Mouse (Mus musculus) G1E (cell line): Measurements from ENCODE around the gene Cbx6. TPM values are rescaled to one million over a fixed set of nuclear protein-coding genes. Genes with fewer than 3 reads are reported as not detected.
"Not testable (repeated sequence)": the region's sequence is repeated elsewhere in the genome, so short reads cannot be mapped to it uniquely, and the experiment has no call there.

Experiments
- ATAC-seq: 2 replicates; pipeline ENCODE4 v1.8.0; 2016; ENCODE audit warnings: mild to moderate bottlenecking; ENCODE audit not compliant: insufficient number of reproducible peaks, poor library complexity, low FRiP score, severe bottlenecking; ENCODE audit errors: extremely low read depth
- DNase-seq: peaks from one replicate; pipeline ENCODE4 v3.0.0; 2012; ENCODE audit warnings: low spot score
- H3K27me3 ChIP-seq: 2 replicates; pipeline ENCODE4 v1.6.1; 2012; ENCODE audit warnings: mild to moderate bottlenecking, low read length, inconsistent platforms; ENCODE audit not compliant: insufficient read depth
- H3K36me3 ChIP-seq: replicated peaks from 2 replicates; pipeline ENCODE3; 2012; ENCODE audit warnings: mild to moderate bottlenecking, inconsistent platforms
- H3K4me1 ChIP-seq: 2 replicates; pipeline ENCODE4 v1.6.1; 2012; ENCODE audit warnings: low read depth, low read length, inconsistent platforms, mixed read lengths; ENCODE audit not compliant: insufficient read depth
- H3K4me3 ChIP-seq: 2 replicates; pipeline ENCODE4 v1.5.1; 2012; ENCODE audit warnings: low read depth, mild to moderate bottlenecking, inconsistent platforms, low read length, moderate library complexity, mixed read lengths
- H3K9me3 ChIP-seq: replicated peaks from 2 replicates; pipeline ENCODE4 v1.6.1; 2012; ENCODE audit warnings: inconsistent platforms
- CTCF ChIP-seq: IDR thresholded peaks from 2 replicates; pipeline ENCODE4 v1.5.1; 2012; ENCODE audit warnings: low read depth, low read length, inconsistent platforms, mixed read lengths
- GATA1 ChIP-seq: IDR thresholded peaks from 2 replicates; pipeline ENCODE4 v1.6.1; 2012; ENCODE audit warnings: borderline replicate concordance, low read length, inconsistent platforms, mixed read lengths
- GATA2 ChIP-seq: IDR thresholded peaks from 2 replicates; pipeline ENCODE4 v1.6.1; 2012; ENCODE audit warnings: low read depth, low read length, inconsistent platforms, borderline replicate concordance
- POLR2AphosphoS5 ChIP-seq: IDR thresholded peaks from 2 replicates; pipeline ENCODE4 v1.6.1; 2012; ENCODE audit warnings: low read depth, low read length, inconsistent platforms; ENCODE audit not compliant: insufficient replicate concordance
- TAL1 ChIP-seq: conservative IDR thresholded peaks from 2 replicates; pipeline ENCODE4 v1.6.1; 2012; ENCODE audit warnings: low read depth, low read length, inconsistent platforms, mixed read lengths
- polyA plus RNA-seq: library from polyadenylated mRNA; stranded (reverse); fragments of >175 nt; gene quantifications from 2 replicates; pipeline ENCODE4 v1.2.3, GENCODE M21; 2012
- total RNA-seq, 2 experiments: library from RNA; stranded (forward) in 1 of 2; stranded (reverse) in 1 of 2; fragments of 200-1000 nt in 1 of 2; fragments of >200 nt in 1 of 2; fragmentation: Nextera tagmentation in 1 of 2; gene quantifications; 2 replicates each; pipeline ENCODE4 v1.2.3; 2014 to 2017

Cbx6 gene
- total and polyA plus RNA-seq, 3 experiments = 1.4 to 6.1 (median 5.9) TPM

DNA sequence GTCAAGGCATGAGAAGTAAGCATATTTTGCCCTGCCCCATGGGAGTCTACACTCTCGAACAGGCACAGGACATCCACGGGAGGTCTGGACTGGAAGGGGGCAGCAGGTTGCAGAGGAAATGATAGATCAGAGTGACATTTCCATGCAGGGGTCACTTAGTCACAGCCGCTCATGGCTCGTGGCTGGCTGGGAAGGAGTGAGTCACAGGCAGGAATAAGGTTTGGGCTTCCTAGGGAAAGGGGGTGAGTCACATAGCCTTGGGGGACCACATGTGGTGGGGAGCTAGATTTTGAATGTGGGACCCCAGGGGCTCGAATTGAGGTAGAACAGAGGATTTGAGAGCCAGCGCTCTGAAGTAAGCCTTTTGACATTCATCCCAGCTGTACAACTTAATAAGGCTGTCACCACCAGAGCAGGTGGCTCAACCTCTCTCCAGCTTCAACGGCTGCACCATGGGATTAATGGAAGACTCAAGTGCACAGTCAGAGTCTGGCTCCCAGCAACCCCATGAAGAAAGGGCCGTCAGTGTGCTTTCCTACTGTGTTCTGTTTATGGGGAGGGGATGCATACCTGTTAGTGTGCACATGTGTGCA is 20.7 kb downstream of the Cbx6 start:
- Histone ChIP-seq H3K4me3 (no peak overlapping the region), H3K9me3 (peaks cover 4% of the 10 kb centered on the region; the same call in 1 of the 2 replicates), H3K27me3 (peaks cover 22% of the 10 kb centered on the region), H3K4me1 (no peaks in the 10 kb centered on the region), H3K36me3 (no peaks in the 10 kb centered on the region)
- no peak for ATAC-seq
- no peak for DNase-seq
- TF ChIP-seq POLR2AphosphoS5 (no peak), GATA1 (no peak), TAL1 (no peak), GATA2 (no peak), CTCF (no peak)

- not testable (repeated sequence) for H3K4me1 ChIP-seq, ATAC-seq, H3K9me3 ChIP-seq, H3K36me3 ChIP-seq, DNase-seq, H3K4me3 ChIP-seq
- H3K27me3 ChIP-seq = peaks cover 23% of the 10 kb centered on the region
These were observed 21.6 kb downstream of the Cbx6 start for GRCm38 (mm10) chr15:79812840-79813239.

GRCm38 (mm10) chr15:79810997-79811396 is 23.5 kb downstream of the Cbx6 start:
- ATAC-seq (no peak), DNase-seq (no peak)
- H3K36me3 ChIP-seq = no peaks in the 10 kb centered on the region
- H3K4me3 ChIP-seq = no peak overlapping the region
- TF ChIP-seq CTCF = no peak
- TF ChIP-seq POLR2AphosphoS5 = no peak
- TF ChIP-seq GATA2 = no peak
- H3K9me3 ChIP-seq = no peaks in the 10 kb centered on the region
- no peaks in the 10 kb centered on the region for H3K4me1 ChIP-seq
- peaks cover 21% of the 10 kb centered on the region for H3K27me3 ChIP-seq

- Histone ChIP-seq H3K36me3 (no peaks in the 10 kb centered on the region), H3K4me3 (no peak overlapping the region), H3K9me3 (no peaks in the 10 kb centered on the region), H3K27me3 (peaks cover 21% of the 10 kb centered on the region), H3K4me1 (no peaks in the 10 kb centered on the region)
- TF ChIP-seq GATA1 (no peak), POLR2AphosphoS5 (no peak), GATA2 (no peak), CTCF (no peak), TAL1 (no peak)
- no peak for ATAC-seq
- DNase-seq = no peak
These were observed 24.4 kb downstream of the Cbx6 start for GRCm38 (mm10) chr15:79810061-79810460.

DNA sequence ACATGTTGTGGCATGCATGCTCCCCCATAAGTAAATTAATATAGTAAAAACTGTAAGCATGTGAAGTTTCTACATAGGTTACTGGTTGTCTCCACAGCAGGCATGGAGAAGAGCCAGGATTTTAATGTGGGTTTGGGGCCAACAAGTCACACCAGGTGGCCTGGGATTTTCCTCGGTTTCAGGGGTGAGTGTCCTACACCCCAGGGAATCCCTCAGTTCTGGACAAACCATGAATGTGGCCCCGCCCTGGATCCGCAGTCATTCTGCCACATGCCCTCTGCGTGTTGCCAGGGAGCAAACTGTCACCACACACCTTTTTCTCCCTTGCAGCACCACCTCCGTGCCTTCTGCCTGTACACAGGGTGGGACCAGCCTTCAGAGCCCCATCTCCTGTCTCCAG is 25.8 kb downstream of the Cbx6 start:
- ATAC-seq = no peak
- H3K27me3 ChIP-seq = peaks cover 19% of the 10 kb centered on the region
- TF ChIP-seq CTCF (no peak), POLR2AphosphoS5 (no peak), GATA1 (no peak), GATA2 (no peak), TAL1 (no peak)
- H3K9me3 ChIP-seq = peaks cover 7% of the 10 kb centered on the region
- no peak overlapping the region for H3K4me3 ChIP-seq
- no peaks in the 10 kb centered on the region for H3K4me1 ChIP-seq
- no peak for DNase-seq
- no peaks in the 10 kb centered on the region for H3K36me3 ChIP-seq

DNA sequence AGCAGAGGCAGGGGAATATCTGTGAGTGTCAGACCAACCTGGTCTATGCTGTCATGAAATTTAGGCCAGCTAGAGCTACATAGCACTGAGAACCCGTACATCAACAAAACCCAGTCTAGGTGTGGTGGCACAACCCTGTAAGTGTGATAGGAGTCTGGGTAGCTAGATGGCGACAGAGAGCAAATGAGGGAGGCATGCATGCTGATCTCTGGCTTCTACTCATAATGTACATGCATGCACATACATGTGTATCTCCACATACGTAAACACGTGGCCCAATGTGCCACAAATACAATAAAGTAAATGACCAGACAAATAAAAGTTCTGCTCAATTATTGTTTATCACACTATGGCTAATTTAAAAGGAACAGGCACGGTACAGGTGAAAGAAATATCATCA is 26.4 kb downstream of the Cbx6 start:
- DNase-seq (no peak), ATAC-seq (no peak)
- Histone ChIP-seq H3K36me3 (no peaks in the 10 kb centered on the region), H3K4me1 (no peaks in the 10 kb centered on the region), H3K9me3 (peaks cover 9% of the 10 kb centered on the region), H3K27me3 (peaks cover 18% of the 10 kb centered on the region), H3K4me3 (no peak overlapping the region)
- TF ChIP-seq CTCF (no peak), GATA2 (no peak), GATA1 (no peak), TAL1 (no peak), POLR2AphosphoS5 (no peak)

- Histone ChIP-seq H3K27me3 (peaks cover 18% of the 10 kb centered on the region), H3K4me1 (no peaks in the 10 kb centered on the region), H3K9me3 (peaks cover 9% of the 10 kb centered on the region), H3K4me3 (no peak overlapping the region), H3K36me3 (no peaks in the 10 kb centered on the region)
- DNase-seq = no peak
- ATAC-seq = no peak
- TF ChIP-seq CTCF = no peak
- TF ChIP-seq GATA2 = no peak
- no peak for TF ChIP-seq TAL1
- TF ChIP-seq POLR2AphosphoS5 = no peak
- TF ChIP-seq GATA1 = no peak
These were observed 27.4 kb downstream of the Cbx6 start for GRCm38 (mm10) chr15:79807050-79807449.
